Mouse (Mus musculus): Measurements from ENCODE around the gene Zfp36l2. TPM values are rescaled to one million over a fixed set of nuclear protein-coding genes. Genes with fewer than 3 reads are reported as not detected.

The Zfp36l2 gene
- total and polyA plus RNA-seq, 3 experiments, result 8.9 to 24.2 (median 9.0) TPM

DNA sequence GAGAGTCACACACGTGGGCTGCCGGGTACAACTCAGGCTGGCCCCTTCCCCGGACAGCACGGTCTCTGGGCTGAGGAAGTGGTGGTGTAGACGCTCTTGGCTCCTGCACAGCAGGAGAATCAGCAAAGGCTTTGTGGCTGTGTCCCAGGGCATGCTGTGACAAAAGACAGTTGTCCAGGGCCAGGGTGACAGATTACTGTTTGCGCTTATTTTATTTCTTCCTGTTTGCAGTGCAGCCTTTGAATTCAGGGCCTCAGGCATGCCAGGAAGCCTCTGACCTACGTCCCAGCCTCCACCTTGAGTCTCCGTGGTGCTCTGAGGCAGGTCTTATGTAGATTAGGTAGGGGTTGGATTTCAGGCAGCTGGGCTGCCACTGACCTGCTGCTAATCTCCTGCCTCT lies 10.3 kb downstream of the Zfp36l2 start:
- H3K9me3 ChIP-seq (replicated peaks; ENCODE audit: low read length), result peaks cover 8% of the 10 kb centered on the region
- dilution Hi-C loops (cut with MboI; ENCODE audit: extremely low pct_ligation_motif_present, extremely low pct_unique_long_range_greater_than_20kb, low sequenced_read_pairs), result no loop called here
- TF ChIP-seq MAZ (IDR thresholded peaks at IDR 0.05; ENCODE audit: low read depth, low read length) (no peak), SMC3 (IDR thresholded peaks at IDR 0.05; ENCODE audit: low read depth, low read length) (no peak), POLR2AphosphoS2 (IDR thresholded peaks at IDR 0.05; ENCODE audit: low read depth, low read length) (no peak), JUND (conservative IDR thresholded peaks at IDR 0.05; ENCODE audit: low read depth, low read length) (no peak), BHLHE40 (IDR thresholded peaks at IDR 0.05; ENCODE audit: low read depth, low read length) (no peak)
- DNase-seq (ENCODE audit: extremely low read depth), result no peak
- H3K4me1 ChIP-seq (ENCODE audit: control insufficient read depth in 1 of 2, insufficient read depth in 2 of 2), result peaks cover 0 to 22% of the 10 kb centered on the region in 2 experiments; a peak in 2 of 4 replicates
- H3K36me3 ChIP-seq (replicated peaks in 1 of 2; ENCODE audit: control insufficient read depth in 1 of 2, insufficient read depth in 1 of 2, low read length in 1 of 2), result peaks cover 0 to 3% of the 10 kb centered on the region in 2 experiments
- no peak overlapping the region for H3K4me3 ChIP-seq (replicated peaks in 1 of 3; ENCODE audit: low read depth in 2 of 3, low read length in 2 of 3, poor library complexity in 1 of 3)
- no peaks in the 10 kb centered on the region for H3K27me3 ChIP-seq (replicated peaks)
- H3K27ac ChIP-seq (ENCODE audit: insufficient read depth, low read depth), result no peak overlapping the region
- H3K4me2 ChIP-seq (ENCODE audit: insufficient read depth, low read depth, poor library complexity, severe bottlenecking), result no peak overlapping the region
- in situ Hi-C loops (cut with MboI; ENCODE audit: low pct_ligation_motif_present, low pct_unique_long_range_greater_than_20kb, low sequenced_read_pairs), result no loop called here
- no peak overlapping the region for H3K9ac ChIP-seq (ENCODE audit: insufficient read depth, low read depth)
- H3K79me2 ChIP-seq (replicated peaks; ENCODE audit: control insufficient read depth, extremely low read depth, insufficient read depth, poor library complexity, severe bottlenecking), result no peaks in the 10 kb centered on the region; the same call in 1 of the 2 replicates

- Histone ChIP-seq H3K4me3 (replicated peaks in 1 of 3; ENCODE audit: low read depth in 2 of 3, low read length in 2 of 3, poor library complexity in 1 of 3) (no peak overlapping the region), H3K4me2 (ENCODE audit: insufficient read depth, low read depth, poor library complexity, severe bottlenecking) (no peak overlapping the region), H3K9me3 (replicated peaks; ENCODE audit: low read length) (peaks cover 8% of the 10 kb centered on the region), H3K4me1 (ENCODE audit: control insufficient read depth in 1 of 2, insufficient read depth in 2 of 2) (peaks cover 0 to 15% of the 10 kb centered on the region in 2 experiments; a peak in 2 of 4 replicates), H3K9ac (ENCODE audit: insufficient read depth, low read depth) (no peak overlapping the region), H3K27me3 (replicated peaks) (no peaks in the 10 kb centered on the region), H3K79me2 (replicated peaks; ENCODE audit: control insufficient read depth, extremely low read depth, insufficient read depth, poor library complexity, severe bottlenecking) (no peaks in the 10 kb centered on the region), H3K36me3 (replicated peaks in 1 of 2; ENCODE audit: control insufficient read depth in 1 of 2, insufficient read depth in 1 of 2, low read length in 1 of 2) (peaks cover 0 to 3% of the 10 kb centered on the region in 2 experiments), H3K27ac (ENCODE audit: insufficient read depth, low read depth) (no peak overlapping the region)
- TF ChIP-seq ETS1 (conservative IDR thresholded peaks at IDR 0.05; ENCODE audit: low read depth, low read length) (no peak), CTCF (conservative IDR thresholded peaks at IDR 0.05 in 1 of 2, IDR thresholded peaks at IDR 0.05 in 1 of 2; ENCODE audit: low read depth in 2 of 2, low read length in 2 of 2) (no peak), MXI1 (IDR thresholded peaks at IDR 0.05; ENCODE audit: low read depth, low read length) (no peak), TCF12 (IDR thresholded peaks at IDR 0.05; ENCODE audit: low read depth, low read length) (no peak), USF1 (IDR thresholded peaks at IDR 0.05; ENCODE audit: low read depth, low read length) (no peak), ZMIZ1 (IDR thresholded peaks at IDR 0.05; ENCODE audit: low read depth, low read length) (no peak), SMC3 (IDR thresholded peaks at IDR 0.05; ENCODE audit: low read depth, low read length) (no peak), JUND (conservative IDR thresholded peaks at IDR 0.05; ENCODE audit: low read depth, low read length) (no peak), USF2 (conservative IDR thresholded peaks at IDR 0.05; ENCODE audit: low read depth, low read length) (no peak), SIN3A (IDR thresholded peaks at IDR 0.05; ENCODE audit: low read length) (no peak), ELF1 (IDR thresholded peaks at IDR 0.05; ENCODE audit: low read depth, low read length) (no peak), CHD2 (IDR thresholded peaks at IDR 0.05; ENCODE audit: low read length) (no peak), MYC (IDR thresholded peaks at IDR 0.05; ENCODE audit: low read depth, low read length) (no peak), ZC3H11A (IDR thresholded peaks at IDR 0.05; ENCODE audit: low read depth, low read length) (no peak), RAD21 (IDR thresholded peaks at IDR 0.05; ENCODE audit: low read depth, low read length) (no peak)
- in situ Hi-C loops (cut with MboI; ENCODE audit: low pct_ligation_motif_present, low pct_unique_long_range_greater_than_20kb, low sequenced_read_pairs) (no loop called here), dilution Hi-C loops (cut with MboI; ENCODE audit: extremely low pct_ligation_motif_present, extremely low pct_unique_long_range_greater_than_20kb, low sequenced_read_pairs) (no loop called here)
- no peak for DNase-seq (ENCODE audit: extremely low read depth)
Measured at GRCm38 (mm10) chr17:84176446-84176845, 11.3 kb downstream of the Zfp36l2 start.
